Mouse (Mus musculus) spleen, adult 18-20 months (tissue): Measurements from ENCODE around the gene Rbms3.
A peak's percentile ranks its signal among the peaks of the same experiment; 100 is the strongest.

Experiments
- DNase-seq, 2 experiments: peaks; one replicate each; pipeline ENCODE4 v3.0.0; 2022; ENCODE audit warnings: mixed read lengths in 2 of 2

Rbms3 gene

GRCm38 (mm10) chr9:117250831-117251165 is 378.9 kb downstream of the Rbms3 start:
- no peak for DNase-seq

GRCm38 (mm10) chr9:117250036-117250830 is 379.5 kb downstream of the Rbms3 start:
- no peak for DNase-seq

- no peak for DNase-seq
Measured at GRCm38 (mm10) chr9:117247311-117247980, 382.3 kb downstream of the Rbms3 start.

GRCm38 (mm10) chr9:117246173-117246572 is 383.5 kb downstream of the Rbms3 start:
- DNase-seq, result no peak

- no peak for DNase-seq
Measured at GRCm38 (mm10) chr9:117243365-117243764, 386.3 kb downstream of the Rbms3 start.

- no peak for DNase-seq
Measured at GRCm38 (mm10) chr9:117234726-117235075, 395.0 kb downstream of the Rbms3 start.

GRCm38 (mm10) chr9:117234065-117234725 is 395.5 kb downstream of the Rbms3 start:
- DNase-seq, result no peak

- DNase-seq, result no peak
Measured at GRCm38 (mm10) chr9:117222741-117223140, 407.0 kb downstream of the Rbms3 start.

GRCm38 (mm10) chr9:117221481-117221880 is 408.2 kb downstream of the Rbms3 start:
- DNase-seq, result no peak

- DNase-seq, result no peak
Measured at GRCm38 (mm10) chr9:117216026-117216755, 413.5 kb downstream of the Rbms3 start.

GRCm38 (mm10) chr9:117212023-117212422 is 417.7 kb downstream of the Rbms3 start:
- DNase-seq, result no peak

GRCm38 (mm10) chr9:117210344-117210743 is 419.4 kb downstream of the Rbms3 start:
- DNase-seq, result no peak

GRCm38 (mm10) chr9:117205395-117205794 is 424.3 kb downstream of the Rbms3 start:
- no peak for DNase-seq

GRCm38 (mm10) chr9:117200067-117200658 is 429.6 kb downstream of the Rbms3 start:
- DNase-seq, result no peak

GRCm38 (mm10) chr9:117197531-117197930 is 432.2 kb downstream of the Rbms3 start:
- no peak for DNase-seq

GRCm38 (mm10) chr9:117192565-117193540 is 436.9 kb downstream of the Rbms3 start:
- DNase-seq, result peak in 1 of 2 experiments; percentile 2

GRCm38 (mm10) chr9:117192093-117192492 is 437.6 kb downstream of the Rbms3 start:
- DNase-seq, result no peak

GRCm38 (mm10) chr9:117188406-117188805 is 441.3 kb downstream of the Rbms3 start:
- DNase-seq, result no peak

GRCm38 (mm10) chr9:117187116-117188034 is 442.3 kb downstream of the Rbms3 start:
- no peak for DNase-seq

GRCm38 (mm10) chr9:117180658-117181057 is 449.1 kb downstream of the Rbms3 start:
- no peak for DNase-seq
